Mouse (Mus musculus) testis, adult 2 months (tissue): ENCODE data around the gene Mcoln2.

Experiments
- CTCF ChIP-seq: fragments of 200-500 bp; IDR thresholded peaks from 2 replicates; pipeline ENCODE4 v1.5.1; 2012; ENCODE audit warnings: low read depth, mild to moderate bottlenecking, inconsistent platforms, low read length, moderate library complexity; ENCODE audit not compliant: control insufficient read depth, insufficient read depth, insufficient replicate concordance
- POLR2A ChIP-seq: fragments of 200-500 bp; IDR thresholded peaks from 2 replicates; pipeline ENCODE4 v1.6.1; 2012; ENCODE audit warnings: low read depth, mild to moderate bottlenecking, inconsistent platforms, low read length, moderate library complexity; ENCODE audit not compliant: control insufficient read depth

DNA sequence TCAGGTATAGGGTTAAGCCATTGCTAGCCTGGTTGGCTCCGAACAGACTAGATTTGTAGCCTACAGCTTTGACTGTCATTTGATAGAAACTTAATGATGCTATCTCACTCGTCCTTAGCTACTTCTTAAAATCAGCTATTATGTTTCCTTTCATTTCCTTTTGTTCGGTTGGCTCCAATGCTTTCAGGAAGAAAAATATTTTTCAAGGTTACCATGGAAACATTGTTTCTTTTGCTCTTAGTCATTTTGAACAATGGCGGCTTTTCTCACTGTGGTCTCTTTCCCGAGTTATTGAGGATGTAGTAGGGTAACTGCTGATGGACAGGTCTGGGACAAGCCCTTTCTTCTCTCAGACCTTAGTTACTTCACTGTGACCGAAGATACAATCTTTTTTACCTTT is 46.7 kb downstream of the Mcoln2 start:
- no peak for TF ChIP-seq CTCF
- no peak for TF ChIP-seq POLR2A
